Mouse (Mus musculus) MEL (cell line): ENCODE measurements around the gene Notum.
A peak's percentile ranks its signal among the peaks of the same experiment; 100 is the strongest.

Source experiments
- CTCF ChIP-seq, 3 experiments: IDR thresholded peaks in 2 of 3; conservative IDR thresholded peaks in 1 of 3; 2 replicates each; pipeline ENCODE4 v1.5.1; 2011 to 2012; ENCODE audit warnings: low read length in 3 of 3, low read depth in 2 of 3, mild to moderate bottlenecking in 2 of 3, improper control_type of control experiment in 1 of 3, inconsistent platforms in 1 of 3, mixed read lengths in 1 of 3, moderate library complexity in 1 of 3; ENCODE audit not compliant: control insufficient read depth in 1 of 3, insufficient read depth in 1 of 3, poor library complexity in 1 of 3, severe bottlenecking in 1 of 3
- ETS1 ChIP-seq: IDR thresholded peaks from 2 replicates; pipeline ENCODE4 v1.6.1; 2012; ENCODE audit warnings: low read depth, mild to moderate bottlenecking, inconsistent platforms, low read length, improper control_type of control experiment, moderate library complexity
- GATA1 ChIP-seq: IDR thresholded peaks from 2 replicates; pipeline ENCODE4 v1.6.1; 2011; ENCODE audit warnings: low read depth, low read length, improper control_type of control experiment
- HCFC1 ChIP-seq: IDR thresholded peaks from 2 replicates; pipeline ENCODE4 v1.6.1; 2012; ENCODE audit warnings: low read depth, mild to moderate bottlenecking, inconsistent platforms, low read length, improper control_type of control experiment, moderate library complexity
- MAFK ChIP-seq: IDR thresholded peaks from 2 replicates; pipeline ENCODE4 v1.6.1; 2011; ENCODE audit warnings: low read depth, mild to moderate bottlenecking, low read length, improper control_type of control experiment, borderline replicate concordance
- POLR2A ChIP-seq, 2 experiments: IDR thresholded peaks; 2 replicates each; pipeline ENCODE4 v1.6.1; 2011 to 2012; ENCODE audit warnings: low read length in 2 of 2, mild to moderate bottlenecking in 2 of 2, control low read depth in 1 of 2, improper control_type of control experiment in 1 of 2, low read depth in 1 of 2, moderate library complexity in 1 of 2; ENCODE audit not compliant: control insufficient read depth in 1 of 2, insufficient read depth in 1 of 2, poor library complexity in 1 of 2
- RAD21 ChIP-seq: IDR thresholded peaks from 2 replicates; pipeline ENCODE4 v1.6.1; 2011; ENCODE audit warnings: mild to moderate bottlenecking, low read depth, low read length, improper control_type of control experiment
- USF1 ChIP-seq: IDR thresholded peaks from 2 replicates; pipeline ENCODE4 v1.6.1; 2014; ENCODE audit warnings: low read depth, mild to moderate bottlenecking, inconsistent platforms, low read length, improper control_type of control experiment, moderate library complexity
- ZMIZ1 ChIP-seq: IDR thresholded peaks from 2 replicates; pipeline ENCODE4 v1.6.1; 2012; ENCODE audit warnings: low read depth, mild to moderate bottlenecking, inconsistent platforms, low read length, improper control_type of control experiment, moderate library complexity

GRCm38 (mm10) chr11:120630881-120631725 is 29.9 kb downstream of the Notum start:
- TF ChIP-seq POLR2A (IDR thresholded peaks at IDR 0.05; ENCODE audit: control insufficient read depth in 1 of 2, insufficient read depth in 1 of 2, low read depth in 1 of 2, low read length in 2 of 2, poor library complexity in 1 of 2) = no peak
- no peak; the same call in 1 of the 2 replicates for TF ChIP-seq HCFC1
- no peak for TF ChIP-seq CTCF (IDR thresholded peaks at IDR 0.05 in 2 of 3, conservative IDR thresholded peaks at IDR 0.05 in 1 of 3; ENCODE audit: control insufficient read depth in 1 of 3, insufficient read depth in 1 of 3, low read depth in 2 of 3, low read length in 3 of 3, poor library complexity in 1 of 3, severe bottlenecking in 1 of 3)
- no peak for TF ChIP-seq RAD21
- no peak; the same call in 1 of the 2 replicates for TF ChIP-seq ETS1
- TF ChIP-seq GATA1 = peak; percentile 16; the same call in 1 of the 2 replicates
- no peak for TF ChIP-seq MAFK
- TF ChIP-seq USF1 = no peak
- TF ChIP-seq ZMIZ1 = no peak
